Mouse (Mus musculus) layer of hippocampus, adult 9-11 months (tissue): Measurements from ENCODE around the gene Cebpe.

Source experiments
- DNase-seq: peaks from one replicate; pipeline ENCODE4 v3.0.0; 2022

Cebpe gene

GRCm38 (mm10) chr14:54720654-54721350 is 8.8 kb upstream of the Cebpe start:
- DNase-seq = no peak

GRCm38 (mm10) chr14:54720041-54720440 is 8.1 kb upstream of the Cebpe start:
- no peak for DNase-seq

- DNase-seq = no peak
Observed at GRCm38 (mm10) chr14:54715402-54715801, 3.4 kb upstream of the Cebpe start.

GRCm38 (mm10) chr14:54714617-54715081 is 2.7 kb upstream of the Cebpe start:
- DNase-seq = no peak

GRCm38 (mm10) chr14:54714121-54714520 is 2.1 kb upstream of the Cebpe start:
- peak; percentile 76 for DNase-seq

- DNase-seq = peak; percentile 46
Observed at GRCm38 (mm10) chr14:54712861-54713260, 887 bp upstream of the Cebpe start.

- no peak for DNase-seq
Observed at GRCm38 (mm10) chr14:54709054-54709453, 2.9 kb downstream of the Cebpe start.

GRCm38 (mm10) chr14:54706589-54707320 is 5.2 kb downstream of the Cebpe start:
- DNase-seq = no peak

- no peak for DNase-seq
Observed at GRCm38 (mm10) chr14:54705844-54706243, 6.1 kb downstream of the Cebpe start.

GRCm38 (mm10) chr14:54703207-54703606 is 8.8 kb downstream of the Cebpe start:
- DNase-seq = no peak

GRCm38 (mm10) chr14:54701298-54701697 is 10.7 kb downstream of the Cebpe start:
- DNase-seq = peak; percentile 51

GRCm38 (mm10) chr14:54699586-54699985 is 12.4 kb downstream of the Cebpe start:
- DNase-seq = no peak

- no peak for DNase-seq
Observed at GRCm38 (mm10) chr14:54698733-54699132, 13.2 kb downstream of the Cebpe start, which contains the start of gene Gm29776. Gm29776 (minus strand) TSS chr14:54698833.

GRCm38 (mm10) chr14:54696752-54697151 is 15.2 kb downstream of the Cebpe start:
- no peak for DNase-seq

- no peak for DNase-seq
Observed at GRCm38 (mm10) chr14:54695042-54695441, 16.9 kb downstream of the Cebpe start.

- no peak for DNase-seq
Observed at GRCm38 (mm10) chr14:54687251-54687650, 24.7 kb downstream of the Cebpe start.

GRCm38 (mm10) chr14:54686522-54687143 is 25.3 kb downstream of the Cebpe start, which contains the start of gene Acin1:
Acin1 (minus strand) TSS chr14:54686931.
- peak; percentile 100 for DNase-seq

GRCm38 (mm10) chr14:54686063-54686521 is 25.9 kb downstream of the Cebpe start, which contains the start of gene 1700123O20Rik:
1700123O20Rik (plus strand) TSS chr14:54686216.
- DNase-seq = peak; percentile 83

- no peak for DNase-seq
Observed at GRCm38 (mm10) chr14:54685471-54685870, 26.5 kb downstream of the Cebpe start.

- DNase-seq = no peak
Observed at GRCm38 (mm10) chr14:54682396-54682795, 29.6 kb downstream of the Cebpe start.

GRCm38 (mm10) chr14:54678657-54679304 is 33.2 kb downstream of the Cebpe start:
- no peak for DNase-seq

GRCm38 (mm10) chr14:54676290-54676689 is 35.7 kb downstream of the Cebpe start:
- DNase-seq = peak; percentile 52

GRCm38 (mm10) chr14:54674317-54674716 is 37.7 kb downstream of the Cebpe start:
- DNase-seq = no peak
